Mouse (Mus musculus): ENCODE data around the gene Aldh1l1. TPM values are rescaled to one million over a fixed set of nuclear protein-coding genes. Genes with fewer than 3 reads are reported as not detected.
A peak's percentile ranks its signal among the peaks of the same experiment; 100 is the strongest.

Gene Aldh1l1
- polyA plus RNA-seq, 1 experiment from 2014 or later, result 8.0 TPM

GRCm38 (mm10) chr6:90534701-90535475, 48.7 kb downstream of the Aldh1l1 start:
- no peak overlapping the region for H3K4me2 ChIP-seq
- no peak overlapping the region for H3K9ac ChIP-seq
- H3K4me3 ChIP-seq, result no peak overlapping the region
- no peaks in the 10 kb centered on the region for H3K4me1 ChIP-seq
- no peaks in the 10 kb centered on the region for H3K36me3 ChIP-seq
- no peaks in the 10 kb centered on the region; the same call in 1 of the 2 replicates for H3K27me3 ChIP-seq (replicated peaks)
- no peaks in the 10 kb centered on the region for H3K9me3 ChIP-seq (replicated peaks)
- ATAC-seq, result no peak
- WGBS (ENCODE audit: insufficient replicate concordance), result 76% methylated on average over 8 of the region's 8 CpGs
- no peak overlapping the region for H3K27ac ChIP-seq

GRCm38 (mm10) chr6:90536824-90537223, 50.6 kb downstream of the Aldh1l1 start:
- Histone ChIP-seq H3K27me3 (replicated peaks) (no peaks in the 10 kb centered on the region; the same call in 1 of the 2 replicates), H3K36me3 (no peaks in the 10 kb centered on the region), H3K4me3 (no peak overlapping the region), H3K27ac (no peak overlapping the region), H3K9me3 (replicated peaks) (no peaks in the 10 kb centered on the region), H3K9ac (no peak overlapping the region), H3K4me1 (no peaks in the 10 kb centered on the region), H3K4me2 (no peak overlapping the region)
- no peak for ATAC-seq
- WGBS (ENCODE audit: insufficient replicate concordance), result 49% methylated on average over 3 of the region's 3 CpGs

GRCm38 (mm10) chr6:90537941-90538340, 51.7 kb downstream of the Aldh1l1 start:
- no peaks in the 10 kb centered on the region for H3K9me3 ChIP-seq (replicated peaks)
- H3K27me3 ChIP-seq (replicated peaks), result peaks cover 5% of the 10 kb centered on the region
- H3K4me1 ChIP-seq, result no peaks in the 10 kb centered on the region
- no peak overlapping the region for H3K9ac ChIP-seq
- peak; percentile 74 for ATAC-seq
- H3K4me3 ChIP-seq, result no peak overlapping the region
- H3K4me2 ChIP-seq, result no peak overlapping the region
- no peak overlapping the region for H3K27ac ChIP-seq
- WGBS (ENCODE audit: insufficient replicate concordance), result 5% methylated on average over 7 of the region's 7 CpGs
- H3K36me3 ChIP-seq, result no peaks in the 10 kb centered on the region

- H3K27me3 ChIP-seq (replicated peaks), result peaks cover 7% of the 10 kb centered on the region
- H3K4me3 ChIP-seq, result no peak overlapping the region
- H3K27ac ChIP-seq, result no peak overlapping the region
- no peak overlapping the region for H3K4me2 ChIP-seq
- no peak for ATAC-seq
- H3K9me3 ChIP-seq (replicated peaks), result no peaks in the 10 kb centered on the region
- no peaks in the 10 kb centered on the region for H3K36me3 ChIP-seq
- H3K4me1 ChIP-seq, result no peaks in the 10 kb centered on the region
- no peak overlapping the region for H3K9ac ChIP-seq
- WGBS (ENCODE audit: insufficient replicate concordance), result 76% methylated on average over 4 of the region's 4 CpGs
Observed at GRCm38 (mm10) chr6:90539271-90539670, 53.0 kb downstream of the Aldh1l1 start.

DNA sequence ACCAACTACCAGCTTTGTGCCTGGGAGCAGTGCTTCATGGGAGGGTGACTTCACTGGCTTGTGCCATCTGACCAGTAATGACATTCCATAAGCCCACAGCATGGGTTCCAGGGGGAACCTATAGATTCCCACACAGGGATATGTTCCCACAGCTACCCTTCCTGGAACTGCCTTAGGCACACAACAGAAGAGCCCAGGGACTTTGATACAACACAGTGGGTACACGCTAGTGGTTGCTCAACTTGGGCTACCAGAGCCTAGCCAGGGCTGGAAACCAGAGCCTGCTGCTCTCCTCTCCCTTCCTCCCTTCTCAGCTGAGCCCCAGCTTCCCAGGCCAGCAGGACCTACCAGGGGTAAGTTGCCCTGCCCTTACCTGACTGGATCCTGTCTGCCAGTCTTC, 54.3 kb downstream of the Aldh1l1 start:
- Histone ChIP-seq H3K27me3 (replicated peaks) (peaks cover 7% of the 10 kb centered on the region), H3K9ac (no peak overlapping the region), H3K9me3 (replicated peaks) (no peaks in the 10 kb centered on the region), H3K4me3 (no peak overlapping the region), H3K27ac (no peak overlapping the region), H3K36me3 (no peaks in the 10 kb centered on the region), H3K4me1 (no peaks in the 10 kb centered on the region), H3K4me2 (no peak overlapping the region)
- WGBS (ENCODE audit: insufficient replicate concordance), result 60% methylated on average over 1 of the region's 1 CpGs
- no peak for ATAC-seq

GRCm38 (mm10) chr6:90541367-90541772, 55.1 kb downstream of the Aldh1l1 start:
- no peaks in the 10 kb centered on the region for H3K9me3 ChIP-seq (replicated peaks)
- no peak overlapping the region for H3K27ac ChIP-seq
- no peak overlapping the region for H3K4me3 ChIP-seq
- 62% methylated on average over 5 of the region's 5 CpGs for WGBS (ENCODE audit: insufficient replicate concordance)
- H3K4me1 ChIP-seq, result no peaks in the 10 kb centered on the region
- H3K9ac ChIP-seq, result no peak overlapping the region
- no peaks in the 10 kb centered on the region for H3K36me3 ChIP-seq
- peaks cover 7% of the 10 kb centered on the region for H3K27me3 ChIP-seq (replicated peaks)
- no peak for ATAC-seq
- H3K4me2 ChIP-seq, result no peak overlapping the region

- 39% methylated on average over 2 of the region's 2 CpGs for WGBS (ENCODE audit: insufficient replicate concordance)
- Histone ChIP-seq H3K27ac (no peak overlapping the region), H3K27me3 (replicated peaks) (peaks cover 12% of the 10 kb centered on the region), H3K36me3 (no peaks in the 10 kb centered on the region), H3K4me3 (no peak overlapping the region), H3K9ac (no peak overlapping the region), H3K9me3 (replicated peaks) (no peaks in the 10 kb centered on the region), H3K4me2 (no peak overlapping the region), H3K4me1 (no peaks in the 10 kb centered on the region)
- no peak for ATAC-seq
Observed at GRCm38 (mm10) chr6:90544433-90544832, 58.2 kb downstream of the Aldh1l1 start.

- Histone ChIP-seq H3K9ac (no peak overlapping the region), H3K4me2 (no peak overlapping the region), H3K9me3 (replicated peaks) (no peaks in the 10 kb centered on the region), H3K4me1 (0 out of 2 replicates have a peak, but pooled peaks cover 11% of the 10 kb centered on the region), H3K27ac (no peak overlapping the region), H3K27me3 (replicated peaks) (peaks cover 19% of the 10 kb centered on the region), H3K36me3 (no peaks in the 10 kb centered on the region), H3K4me3 (no peak overlapping the region)
- 48% methylated on average over 3 of the region's 3 CpGs for WGBS (ENCODE audit: insufficient replicate concordance)
- no peak for ATAC-seq
Observed at GRCm38 (mm10) chr6:90546274-90546673, 60.0 kb downstream of the Aldh1l1 start.

- no peak for ATAC-seq
- Histone ChIP-seq H3K4me2 (no peak overlapping the region), H3K27ac (no peak overlapping the region), H3K4me3 (no peak overlapping the region), H3K9ac (no peak overlapping the region), H3K9me3 (replicated peaks) (no peaks in the 10 kb centered on the region), H3K27me3 (replicated peaks) (peaks cover 19% of the 10 kb centered on the region), H3K4me1 (0 out of 2 replicates have a peak, but pooled peaks cover 16% of the 10 kb centered on the region), H3K36me3 (no peaks in the 10 kb centered on the region)
- WGBS (ENCODE audit: insufficient replicate concordance), result 52% methylated on average over 3 of the region's 3 CpGs
Observed at GRCm38 (mm10) chr6:90547041-90547440, 60.8 kb downstream of the Aldh1l1 start.

- WGBS (ENCODE audit: insufficient replicate concordance), result 4% methylated on average over 25 of the region's 25 CpGs
- H3K27ac ChIP-seq, result peak overlapping the region; percentile 49
- peak overlapping the region; percentile 42 for H3K4me3 ChIP-seq
- H3K27me3 ChIP-seq (replicated peaks), result peaks cover 12% of the 10 kb centered on the region; the same call in 1 of the 2 replicates
- peak overlapping the region; percentile 67 for H3K4me2 ChIP-seq
- no peaks in the 10 kb centered on the region for H3K9me3 ChIP-seq (replicated peaks)
- ATAC-seq, result peak; percentile 86
- no peaks in the 10 kb centered on the region for H3K36me3 ChIP-seq
- H3K9ac ChIP-seq, result peak overlapping the region; percentile 37; the same call in 1 of the 2 replicates
- H3K4me1 ChIP-seq, result 0 out of 2 replicates have a peak, but pooled peaks cover 16% of the 10 kb centered on the region
Observed at GRCm38 (mm10) chr6:90550161-90550912, 64.1 kb downstream of the Aldh1l1 start.

- peak overlapping the region; percentile 67 for H3K4me2 ChIP-seq
- H3K4me3 ChIP-seq, result peak overlapping the region; percentile 42
- 0 out of 2 replicates have a peak overlapping the region, but pooled peaks have one; percentile 27 for H3K27ac ChIP-seq
- peak overlapping the region; percentile 37; the same call in 1 of the 2 replicates for H3K9ac ChIP-seq
- no peak for ATAC-seq
- H3K27me3 ChIP-seq (replicated peaks), result peaks cover 12% of the 10 kb centered on the region; the same call in 1 of the 2 replicates
- 0 out of 2 replicates have a peak, but pooled peaks cover 16% of the 10 kb centered on the region for H3K4me1 ChIP-seq
- no peaks in the 10 kb centered on the region for H3K9me3 ChIP-seq (replicated peaks)
- H3K36me3 ChIP-seq, result no peaks in the 10 kb centered on the region
Observed at GRCm38 (mm10) chr6:90551251-90551650, 65.0 kb downstream of the Aldh1l1 start.

- Histone ChIP-seq H3K27ac (no peak overlapping the region), H3K4me3 (no peak overlapping the region)
- no peak for ATAC-seq
Observed at GRCm38 (mm10) chr6:90553197-90553596, 67.0 kb downstream of the Aldh1l1 start.

More at GRCm38 (mm10) chr6:90553197-90553596, 67.0 kb downstream of the Aldh1l1 start:
- H3K4me2 ChIP-seq, result no peak overlapping the region
- 0 out of 2 replicates have a peak, but pooled peaks cover 16% of the 10 kb centered on the region for H3K4me1 ChIP-seq
- no peaks in the 10 kb centered on the region for H3K9me3 ChIP-seq (replicated peaks)
- 0 out of 2 replicates have a peak, but pooled peaks cover 12% of the 10 kb centered on the region for H3K27me3 ChIP-seq (replicated peaks)
- H3K36me3 ChIP-seq, result no peaks in the 10 kb centered on the region
- no peak overlapping the region for H3K9ac ChIP-seq
